Mouse (Mus musculus) midbrain, embryonic 14.5 days (tissue): ENCODE results near the gene Gm36864. TPM values are rescaled to one million over a fixed set of nuclear protein-coding genes. Genes with fewer than 3 reads are reported as not detected.

Experiments
- ATAC-seq: fragments of 200-750 bp; cut with Nextera tagmentation; 2 replicates; pipeline ENCODE4 v1.8.0; 2017; ENCODE audit warnings: moderate number of reproducible peaks, moderate library complexity; ENCODE audit not compliant: low FRiP score, low TSS enrichment
- DNase-seq: peaks from one replicate; pipeline ENCODE4 v3.0.0-alpha.2; 2015
- H3K27ac ChIP-seq: fragments of 300-500 bp; sonication (generic); replicated peaks from 2 replicates; pipeline ENCODE4 v1.5.1; 2014; ENCODE audit warnings: mild to moderate bottlenecking, low read depth, low read length, moderate library complexity
- H3K27me3 ChIP-seq: fragments of 300-500 bp; sonication (generic); 2 replicates; pipeline ENCODE4 v1.6.1; 2014; ENCODE audit warnings: low read length, control low read depth, mixed read lengths; ENCODE audit not compliant: control insufficient read depth, insufficient read depth
- H3K36me3 ChIP-seq: fragments of 300-500 bp; sonication (generic); 2 replicates; pipeline ENCODE4 v1.6.1; 2014; ENCODE audit warnings: low read length, control low read depth; ENCODE audit not compliant: control insufficient read depth, insufficient read depth
- H3K4me1 ChIP-seq: fragments of 300-500 bp; sonication (generic); 2 replicates; pipeline ENCODE4 v1.6.1; 2014; ENCODE audit warnings: mild to moderate bottlenecking, antibody characterized with exemption, low read length, control low read depth; ENCODE audit not compliant: control insufficient read depth, insufficient read depth
- H3K4me2 ChIP-seq: fragments of 300-500 bp; sonication (generic); 2 replicates; pipeline ENCODE4 v1.6.1; 2014; ENCODE audit warnings: mild to moderate bottlenecking, low read length, moderate library complexity
- H3K4me3 ChIP-seq: fragments of 300-500 bp; sonication (generic); replicated peaks from 2 replicates; pipeline ENCODE4 v1.5.1; 2014; ENCODE audit warnings: low read depth, low read length
- H3K9ac ChIP-seq: fragments of 300-500 bp; sonication (generic); replicated peaks from 2 replicates; pipeline ENCODE4 v1.6.1; 2014; ENCODE audit warnings: mild to moderate bottlenecking, low read length, moderate library complexity
- H3K9me3 ChIP-seq: fragments of 300-500 bp; sonication (generic); 2 replicates; pipeline ENCODE4 v1.6.1; 2016; ENCODE audit warnings: low read length, control low read depth, mixed read lengths; ENCODE audit not compliant: control insufficient read depth
- WGBS: fragments of 180-500 bp; shearing (Covaris S2); extraction: QIAGEN DNeasy Blood & Tissue Kit; methylation state at CpG from one replicate; pipeline ENCODE4 v1.1.7; 2014; 5-methylcytosine and 5-hydroxymethylcytosine counted together
- polyA plus RNA-seq: library from polyadenylated mRNA; unstranded; fragments of >200 nt; fragmentation: Nextera tagmentation; extraction: Ambion mirVana; gene quantifications from 2 replicates; pipeline ENCODE4 v1.2.1, GENCODE M21; 2014

Gene Gm36864
- polyA plus RNA-seq, 1 experiment from 2014 or later: not detected

GRCm38 (mm10) chr7:44262791-44263643 is 27.0 kb downstream of the Gm36864 start:
- H3K27ac ChIP-seq: peak overlapping the region; percentile 37
- H3K4me3 ChIP-seq: peak overlapping the region; percentile 33
- no peaks in the 10 kb centered on the region; the same call in 1 of the 2 replicates for H3K27me3 ChIP-seq
- no peaks in the 10 kb centered on the region for H3K9me3 ChIP-seq
- H3K4me2 ChIP-seq: peak overlapping the region; percentile 64
- peaks cover 6% of the 10 kb centered on the region; the same call in 1 of the 2 replicates for H3K4me1 ChIP-seq
- H3K9ac ChIP-seq: peak overlapping the region; percentile 47
- WGBS: 2% methylated on average over 34 of the region's 34 CpGs
- DNase-seq (peak; percentile 99), ATAC-seq (peak; percentile 83)
- no peaks in the 10 kb centered on the region for H3K36me3 ChIP-seq

- Histone ChIP-seq H3K4me3 (no peak overlapping the region), H3K36me3 (no peaks in the 10 kb centered on the region), H3K9ac (0 out of 2 replicates have a peak overlapping the region, but pooled peaks have one; percentile 4), H3K4me2 (no peak overlapping the region), H3K27me3 (no peaks in the 10 kb centered on the region; the same call in 1 of the 2 replicates), H3K9me3 (no peaks in the 10 kb centered on the region), H3K4me1 (peaks cover 3% of the 10 kb centered on the region; the same call in 1 of the 2 replicates), H3K27ac (no peak overlapping the region)
- ATAC-seq: no peak
- 83% methylated on average over 11 of the region's 11 CpGs for WGBS
- no peak for DNase-seq
Observed at GRCm38 (mm10) chr7:44268117-44268516, 32.1 kb downstream of the Gm36864 start.

- Histone ChIP-seq H3K9ac (no peak overlapping the region), H3K36me3 (no peaks in the 10 kb centered on the region), H3K9me3 (no peaks in the 10 kb centered on the region), H3K27ac (no peak overlapping the region), H3K4me2 (no peak overlapping the region), H3K4me1 (no peaks in the 10 kb centered on the region), H3K4me3 (no peak overlapping the region), H3K27me3 (no peaks in the 10 kb centered on the region; the same call in 1 of the 2 replicates)
- ATAC-seq: no peak
- 92% methylated on average over 2 of the region's 2 CpGs for WGBS
- DNase-seq: no peak
Observed at GRCm38 (mm10) chr7:44269397-44269796, 33.4 kb downstream of the Gm36864 start.

- Histone ChIP-seq H3K9ac (no peak overlapping the region), H3K27ac (no peak overlapping the region), H3K4me2 (no peak overlapping the region), H3K4me1 (no peaks in the 10 kb centered on the region), H3K36me3 (no peaks in the 10 kb centered on the region), H3K4me3 (no peak overlapping the region), H3K27me3 (no peaks in the 10 kb centered on the region; the same call in 1 of the 2 replicates), H3K9me3 (no peaks in the 10 kb centered on the region)
- DNase-seq (peak; percentile 66), ATAC-seq (no peak)
- WGBS: 68% methylated on average over 2 of the region's 2 CpGs
Observed at GRCm38 (mm10) chr7:44271309-44271708, 35.3 kb downstream of the Gm36864 start.

GRCm38 (mm10) chr7:44272546-44272945 is 36.6 kb downstream of the Gm36864 start:
- no peak for DNase-seq
- ATAC-seq: no peak
- no peak overlapping the region for H3K27ac ChIP-seq
- no peak overlapping the region for H3K4me2 ChIP-seq
- H3K36me3 ChIP-seq: no peaks in the 10 kb centered on the region
- no peaks in the 10 kb centered on the region for H3K9me3 ChIP-seq
- H3K9ac ChIP-seq: no peak overlapping the region
- H3K4me3 ChIP-seq: no peak overlapping the region
- H3K27me3 ChIP-seq: no peaks in the 10 kb centered on the region
- whole genome bisulfite sequencing: 93% methylated on average over 7 of the region's 7 CpGs
- H3K4me1 ChIP-seq: no peaks in the 10 kb centered on the region

GRCm38 (mm10) chr7:44273446-44273845 is 37.5 kb downstream of the Gm36864 start:
- Histone ChIP-seq H3K4me3 (no peak overlapping the region), H3K27me3 (no peaks in the 10 kb centered on the region), H3K36me3 (no peaks in the 10 kb centered on the region), H3K9ac (no peak overlapping the region), H3K27ac (no peak overlapping the region), H3K9me3 (no peaks in the 10 kb centered on the region), H3K4me2 (no peak overlapping the region), H3K4me1 (no peaks in the 10 kb centered on the region)
- no peak for ATAC-seq
- no peak for DNase-seq
- 58% methylated on average over 7 of the region's 7 CpGs for WGBS

GRCm38 (mm10) chr7:44274096-44274495 is 38.1 kb downstream of the Gm36864 start:
- Histone ChIP-seq H3K27me3 (no peaks in the 10 kb centered on the region), H3K4me2 (no peak overlapping the region), H3K27ac (no peak overlapping the region), H3K9ac (no peak overlapping the region), H3K9me3 (no peaks in the 10 kb centered on the region), H3K4me1 (no peaks in the 10 kb centered on the region), H3K4me3 (no peak overlapping the region), H3K36me3 (no peaks in the 10 kb centered on the region)
- ATAC-seq: no peak
- DNase-seq: no peak
- WGBS: 55% methylated on average over 11 of the region's 11 CpGs

- DNase-seq (no peak), ATAC-seq (no peak)
- Histone ChIP-seq H3K9me3 (no peaks in the 10 kb centered on the region), H3K27me3 (no peaks in the 10 kb centered on the region), H3K36me3 (no peaks in the 10 kb centered on the region), H3K9ac (no peak overlapping the region), H3K27ac (no peak overlapping the region), H3K4me2 (no peak overlapping the region), H3K4me1 (no peaks in the 10 kb centered on the region), H3K4me3 (no peak overlapping the region)
- 80% methylated on average over 3 of the region's 3 CpGs for WGBS
Observed at GRCm38 (mm10) chr7:44275546-44275945, 39.6 kb downstream of the Gm36864 start.
